Mouse (Mus musculus): ENCODE results near the gene Ttll1. TPM values are rescaled to one million over a fixed set of nuclear protein-coding genes. Genes with fewer than 3 reads are reported as not detected.
A peak's percentile ranks its signal among the peaks of the same experiment; 100 is the strongest.
"Not testable (repeated sequence)": the region's sequence is repeated elsewhere in the genome, so short reads cannot be mapped to it uniquely, and the experiment has no call there.

The Ttll1 gene
- total RNA-seq, 2 experiments from 2014 or later = 9.2 to 18.0 TPM

DNA sequence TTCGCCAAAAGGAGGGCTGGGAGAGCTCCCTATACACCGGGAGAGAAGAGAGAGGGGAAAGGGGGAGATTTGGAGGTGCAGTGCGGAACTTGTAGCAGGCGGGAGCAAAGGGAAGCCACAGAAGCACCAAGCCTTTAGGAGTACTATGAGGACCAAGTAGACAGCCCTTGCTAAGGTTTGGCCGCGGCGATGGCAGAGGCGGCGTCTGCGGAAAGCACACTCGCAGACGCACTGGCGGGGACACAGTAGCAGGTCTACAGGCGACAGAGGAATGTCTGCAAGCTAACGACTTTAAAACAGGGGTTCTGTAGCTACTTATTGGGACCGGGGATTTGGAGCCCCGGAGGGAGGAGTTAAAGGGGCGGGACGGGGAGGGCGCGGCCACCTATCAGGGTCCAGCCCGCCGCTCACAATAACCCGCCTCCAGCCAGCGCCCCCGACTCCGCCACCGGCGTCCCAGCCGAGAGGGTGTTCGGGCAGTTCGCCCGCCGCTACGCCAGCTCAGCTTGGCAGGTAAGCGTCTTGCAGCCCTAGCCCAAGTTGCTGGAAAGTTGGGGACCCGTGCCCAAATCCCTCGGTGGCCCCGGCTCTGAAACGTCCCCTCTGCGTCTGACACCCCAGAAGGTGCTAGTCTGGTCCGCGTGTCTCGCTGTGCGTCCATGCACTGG lies 15.9 kb upstream of the Ttll1 start, which contains the start of gene Bik:
TSS of gene Bik (plus strand) at position 439 of the 668 bp plus-strand sequence.
- ATAC-seq (replicated peaks; ENCODE audit: low FRiP score, low TSS enrichment, poor library complexity, severe bottlenecking) = peak; percentile 66

- ATAC-seq (replicated peaks; ENCODE audit: low FRiP score, low TSS enrichment, poor library complexity, severe bottlenecking) = no peak
Measured at GRCm38 (mm10) chr15:83524333-83524729, 13.6 kb upstream of the Ttll1 start.

DNA sequence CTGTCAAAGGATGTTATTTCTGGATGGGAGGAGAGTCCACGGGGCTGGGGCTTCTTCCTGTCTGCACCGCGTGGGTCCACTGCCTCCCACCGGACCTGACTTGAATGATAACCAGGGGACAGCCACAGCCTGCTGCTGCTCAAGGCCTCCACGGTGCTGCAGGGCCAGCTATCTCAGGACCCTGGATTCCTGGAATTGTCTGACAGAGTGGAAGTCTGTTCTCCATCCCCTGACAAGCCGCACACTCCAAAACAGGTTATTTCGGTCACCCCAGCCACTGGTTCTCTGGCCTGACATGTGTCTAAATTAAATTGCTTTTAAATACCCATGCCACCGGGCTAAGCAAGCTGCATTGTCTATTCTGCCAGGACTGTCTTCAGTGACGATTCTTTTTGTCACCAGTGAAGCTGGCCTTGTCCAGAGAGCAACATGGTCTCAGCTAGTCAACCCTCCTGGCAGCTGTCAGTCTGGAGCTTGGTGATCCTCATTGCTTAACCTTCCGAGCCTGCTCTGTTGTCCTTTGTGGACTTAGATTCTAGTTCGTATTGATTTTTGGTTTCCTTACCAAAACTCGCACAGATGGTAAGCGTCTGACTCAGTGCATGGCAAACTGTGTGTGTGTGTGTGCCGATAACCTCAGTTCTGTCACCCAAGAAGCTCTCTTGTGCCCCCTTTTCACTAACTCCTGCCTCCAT lies 13.1 kb upstream of the Ttll1 start:
- ATAC-seq (replicated peaks; ENCODE audit: low FRiP score, low TSS enrichment, poor library complexity, severe bottlenecking) = no peak

DNA sequence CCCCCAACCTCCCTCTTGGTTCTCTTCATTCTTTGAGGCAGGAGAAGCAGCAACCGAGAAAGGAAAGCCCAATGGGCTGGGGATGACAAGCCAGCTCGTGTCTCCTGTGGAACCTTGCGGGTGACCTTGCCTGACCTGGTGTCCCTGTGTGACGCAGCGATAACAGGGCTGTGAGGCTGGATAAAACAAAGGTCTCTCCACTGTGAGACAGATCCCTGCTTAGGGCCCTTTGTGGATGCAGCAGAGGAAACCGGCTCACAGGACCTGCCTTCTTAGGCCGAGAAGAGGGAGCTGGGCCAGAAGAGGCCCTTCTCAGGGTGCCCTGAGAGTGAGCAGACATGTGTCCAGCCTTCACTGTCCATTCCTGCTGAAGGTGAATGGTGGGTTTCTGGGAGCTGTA lies 12.5 kb upstream of the Ttll1 start:
- no peak for ATAC-seq (replicated peaks; ENCODE audit: low FRiP score, low TSS enrichment, poor library complexity, severe bottlenecking)

- no peak for ATAC-seq (replicated peaks; ENCODE audit: low FRiP score, low TSS enrichment, poor library complexity, severe bottlenecking)
Measured at GRCm38 (mm10) chr15:83520861-83521382, 10.2 kb upstream of the Ttll1 start.

- ATAC-seq (replicated peaks; ENCODE audit: low FRiP score, low TSS enrichment, poor library complexity, severe bottlenecking) = peak; percentile 88
Measured at GRCm38 (mm10) chr15:83518215-83519048, 7.7 kb upstream of the Ttll1 start.

DNA sequence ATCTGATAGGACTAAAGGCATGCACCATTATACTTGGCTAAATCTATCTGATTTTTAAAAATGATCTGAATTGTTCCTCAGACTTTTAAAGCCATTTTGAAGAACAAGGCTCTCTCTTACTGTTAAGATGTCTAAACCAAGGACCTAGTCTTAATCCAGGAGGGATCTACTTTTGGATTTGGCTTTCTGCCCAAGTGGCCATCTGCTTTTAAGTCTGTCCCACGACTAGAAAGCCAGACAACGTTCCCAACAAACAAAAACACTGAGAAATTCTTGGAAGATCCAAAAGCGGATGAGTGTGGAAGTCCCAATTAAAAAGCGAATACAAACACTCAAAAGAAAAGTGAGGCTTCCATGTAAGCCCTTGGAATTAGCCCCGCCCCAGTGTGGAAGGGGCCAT lies 4.3 kb upstream of the Ttll1 start:
- no peak for ATAC-seq (replicated peaks; ENCODE audit: low FRiP score, low TSS enrichment, poor library complexity, severe bottlenecking)

- ATAC-seq (replicated peaks; ENCODE audit: low FRiP score, low TSS enrichment, poor library complexity, severe bottlenecking) = peak; percentile 31; the same call in 1 of the 2 replicates
Measured at GRCm38 (mm10) chr15:83512489-83513281, 2.0 kb upstream of the Ttll1 start.

DNA sequence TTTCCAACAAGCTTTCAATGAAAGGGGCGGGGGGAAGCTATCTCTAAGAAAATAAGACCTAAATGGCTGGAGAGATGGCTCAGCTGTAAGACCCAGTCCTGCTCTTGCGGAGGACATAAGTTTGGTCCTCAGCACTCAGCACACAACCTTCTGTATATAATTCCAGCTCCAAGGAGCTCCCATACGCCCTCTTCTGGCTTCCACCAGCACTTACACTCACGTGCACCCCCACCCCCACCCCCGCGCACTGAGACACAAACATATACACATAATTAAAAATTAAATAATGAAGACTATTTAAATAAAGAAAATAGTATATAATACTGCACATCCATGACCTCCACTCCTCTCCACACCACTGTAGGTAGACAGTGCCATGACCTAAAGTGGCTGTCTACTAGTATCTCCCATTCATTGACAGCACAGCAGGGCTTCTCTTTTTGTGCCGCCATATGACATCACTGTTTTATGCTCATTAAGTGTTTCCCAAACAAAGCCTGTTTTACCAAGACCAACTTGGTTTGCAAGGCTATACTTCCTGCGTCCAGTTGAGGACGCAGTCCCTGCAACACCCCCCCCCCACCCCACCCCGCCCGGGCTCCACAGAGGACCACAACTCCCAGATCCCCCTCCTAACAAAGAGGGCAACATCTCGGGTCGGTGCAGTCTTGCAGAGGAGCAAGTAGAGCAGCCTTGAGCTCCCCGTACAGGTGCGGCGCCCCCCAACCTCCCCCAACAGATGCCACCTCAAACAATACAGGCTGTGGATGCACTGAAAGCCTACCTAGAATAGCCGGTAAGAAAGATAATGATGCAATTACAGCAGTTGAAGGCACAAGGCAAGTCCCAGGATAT lies 516 bp downstream of the Ttll1 start:
- peak; percentile 28; the same call in 1 of the 2 replicates for ATAC-seq (replicated peaks; ENCODE audit: low FRiP score, low TSS enrichment, poor library complexity, severe bottlenecking)

DNA sequence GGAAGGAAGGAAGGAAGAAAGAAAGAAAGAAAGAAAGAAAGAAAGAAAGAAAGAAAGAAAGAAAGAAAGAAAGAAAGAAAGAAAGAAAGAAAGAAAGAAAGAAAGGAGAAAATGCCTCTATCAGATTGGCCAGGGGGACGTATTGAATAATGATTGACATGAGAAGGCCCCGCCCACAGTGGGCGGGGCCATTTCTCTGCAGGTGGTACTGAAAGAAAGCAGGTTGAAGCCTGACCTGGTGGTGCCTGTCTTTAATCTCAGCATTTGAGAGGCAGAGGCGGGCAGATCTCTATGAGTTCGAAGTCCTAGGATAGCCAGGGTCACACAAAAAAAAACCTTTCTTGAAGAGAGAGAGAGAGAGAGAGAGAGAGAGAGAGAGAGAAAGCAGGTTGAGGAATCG lies 9.2 kb downstream of the Ttll1 start:
- not testable (repeated sequence) for ATAC-seq (replicated peaks; ENCODE audit: low FRiP score, low TSS enrichment, poor library complexity, severe bottlenecking)

DNA sequence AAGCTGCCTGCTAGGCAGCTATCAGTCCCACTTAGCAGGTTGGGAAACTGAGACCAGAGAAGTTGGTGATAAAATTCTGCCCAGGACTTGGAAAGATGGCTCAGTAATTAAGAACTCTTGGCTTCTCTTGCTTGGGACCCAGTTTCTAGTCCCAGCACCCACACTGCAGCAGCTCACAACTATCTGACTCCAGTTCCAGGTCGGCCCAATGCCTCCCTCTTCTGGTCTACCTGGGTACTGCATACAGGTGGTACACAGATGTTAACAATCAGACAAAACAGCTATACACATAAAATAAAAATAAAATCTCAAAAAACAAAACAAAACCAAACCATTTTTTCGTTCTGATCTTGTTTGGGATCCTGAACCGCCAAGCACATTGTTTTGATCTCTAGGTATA lies 10.3 kb downstream of the Ttll1 start:
- 0 out of 2 replicates have a peak, but pooled peaks have one; percentile 18 for ATAC-seq (replicated peaks; ENCODE audit: low FRiP score, low TSS enrichment, poor library complexity, severe bottlenecking)

- no peak for ATAC-seq (replicated peaks; ENCODE audit: low FRiP score, low TSS enrichment, poor library complexity, severe bottlenecking)
Measured at GRCm38 (mm10) chr15:83499211-83499755, 11.4 kb downstream of the Ttll1 start.

DNA sequence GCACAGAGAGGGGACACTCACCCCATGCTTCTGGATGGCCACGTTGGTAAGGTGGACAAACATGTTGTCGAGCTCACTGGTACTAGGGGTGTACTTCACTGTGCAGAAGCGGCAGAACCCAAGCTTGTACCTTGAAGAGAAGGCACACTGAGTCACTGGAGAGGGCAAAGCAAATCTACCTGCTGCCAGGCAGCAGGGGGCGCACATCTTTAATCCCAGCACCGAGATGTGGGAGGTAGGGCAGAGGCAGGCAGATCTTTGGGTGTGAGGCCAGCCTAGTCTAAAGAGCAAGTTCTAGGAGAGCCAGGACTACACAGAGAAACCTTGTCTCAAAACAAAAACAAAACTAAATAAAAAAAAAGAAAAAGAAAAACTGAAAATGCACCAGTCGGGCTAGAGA lies 13.4 kb downstream of the Ttll1 start:
- ATAC-seq (replicated peaks; ENCODE audit: low FRiP score, low TSS enrichment, poor library complexity, severe bottlenecking) = no peak

- ATAC-seq (replicated peaks; ENCODE audit: low FRiP score, low TSS enrichment, poor library complexity, severe bottlenecking) = no peak
Measured at GRCm38 (mm10) chr15:83495787-83496367, 14.8 kb downstream of the Ttll1 start.

DNA sequence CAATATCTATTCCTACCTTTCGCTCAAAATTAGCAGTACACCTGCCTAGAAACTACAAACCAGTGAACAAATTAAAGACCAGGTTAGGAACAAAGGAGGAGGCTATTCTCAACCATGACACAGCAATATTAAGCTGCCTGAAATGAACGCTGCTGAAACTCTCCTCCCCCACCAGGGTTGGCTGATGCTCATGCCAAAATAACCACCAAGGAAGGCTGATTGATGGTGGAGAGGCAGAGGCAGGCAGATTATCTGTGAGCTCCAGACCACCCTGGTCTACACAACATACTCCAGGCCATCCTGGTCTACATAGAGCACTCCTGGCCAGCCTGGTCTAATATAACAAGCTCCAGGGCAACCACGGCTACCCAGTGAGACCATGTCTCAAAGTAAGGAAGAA lies 15.5 kb downstream of the Ttll1 start:
- ATAC-seq (replicated peaks; ENCODE audit: low FRiP score, low TSS enrichment, poor library complexity, severe bottlenecking) = peak; percentile 60

DNA sequence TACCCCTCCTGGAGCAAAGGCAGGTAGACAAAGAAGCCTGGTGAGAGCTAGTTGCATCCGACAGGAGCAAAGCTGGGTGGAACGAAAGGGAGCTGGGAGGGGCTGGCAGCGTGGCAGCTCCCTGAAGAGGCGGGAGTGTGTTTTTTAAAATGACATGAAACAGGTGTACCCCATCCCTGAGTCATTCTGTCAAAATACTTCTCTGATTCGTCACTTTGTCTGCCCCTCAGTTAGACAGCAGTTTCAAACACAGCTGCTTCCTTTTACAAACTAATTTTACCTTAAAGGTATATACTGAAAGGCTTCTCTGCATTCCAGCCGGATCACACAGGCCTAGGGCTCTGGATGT lies 16.1 kb downstream of the Ttll1 start:
- ATAC-seq (replicated peaks; ENCODE audit: low FRiP score, low TSS enrichment, poor library complexity, severe bottlenecking) = no peak

- ATAC-seq (replicated peaks; ENCODE audit: low FRiP score, low TSS enrichment, poor library complexity, severe bottlenecking) = peak; percentile 79
Measured at GRCm38 (mm10) chr15:83493856-83494571, 16.7 kb downstream of the Ttll1 start.
